Comparison of ENCODE assay signal across 29 mouse cellular contexts in the genomic region with DNA sequence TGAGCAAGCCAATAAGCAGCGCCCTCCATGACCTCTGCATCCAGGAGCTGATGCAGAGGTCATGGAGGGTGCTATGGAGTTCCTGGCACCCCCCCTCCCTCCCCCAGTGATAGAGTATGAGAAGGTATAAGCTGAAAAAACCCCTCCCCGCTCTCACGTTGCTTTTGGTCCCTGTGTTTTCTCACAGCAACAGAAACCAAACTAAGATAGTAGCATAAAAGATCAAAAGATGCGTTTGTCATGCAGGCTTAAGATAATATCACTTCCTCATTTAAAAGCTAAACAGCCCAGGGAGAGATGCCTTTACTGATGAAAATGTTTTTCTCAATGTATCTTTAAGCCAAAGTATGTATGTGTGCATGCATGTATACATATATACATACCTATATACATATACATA. TPM values are rescaled to one million over a fixed set of nuclear protein-coding genes. Genes with fewer than 3 reads are reported as not detected.
DNase-seq lines count a peak whose midpoint lies in the region; ATAC-seq and TF ChIP-seq lines count a peak whose summit lies in the region.
"Had no signal": no experiment of that assay in that cellular context is flagged by ENCODE, and none has a peak within 500 bp of the region (broad histone marks: within the 10 kb centered on the region; RNA-seq: fewer than 3 reads in every experiment).

No protein-coding gene starts in this region.

- TF ChIP-seq CTCF in midbrain, postnatal 0 days (IDR thresholded peaks at IDR 0.05), result no peak
- no peak for TF ChIP-seq CTCF in ES-Bruce4 (IDR thresholded peaks at IDR 0.05; ENCODE audit: low read depth, low read length)

- H3K9ac ChIP-seq in midbrain, embryonic 11.5 days (ENCODE audit: low read length), result no peak overlapping the region
- no peak overlapping the region for H3K9ac ChIP-seq in midbrain, postnatal 0 days (replicated peaks; ENCODE audit: low read length, poor library complexity, severe bottlenecking)
- peak overlapping the region; percentile 52; the same call in 1 of the 2 replicates for H3K9ac ChIP-seq in ES-Bruce4 (ENCODE audit: low read depth, poor library complexity, severe bottlenecking)
- no peak overlapping the region for H3K9ac ChIP-seq in kidney, embryonic 14.5 days (ENCODE audit: low read depth, low read length)
- H3K9ac ChIP-seq: embryonic facial prominence, embryonic 15.5 days; forebrain, embryonic 13.5 days; heart, embryonic 13.5 days; limb, embryonic 12.5 days; liver, embryonic 15.5 days; lung, embryonic 14.5 days; midbrain, embryonic 15.5 days; neural tube, embryonic 13.5 days had no signal

- ATAC-seq in midbrain, embryonic 11.5 days (ENCODE audit: low FRiP score), result no peak
- ATAC-seq in midbrain, postnatal 0 days (ENCODE audit: low FRiP score), result no peak
- peak; percentile 78 for ATAC-seq in activated CD4-positive, CD25-positive, alpha-beta regulatory T cell, adult 4 months
- ATAC-seq in kidney, embryonic 14.5 days (ENCODE audit: low FRiP score, low TSS enrichment), result no peak
- ATAC-seq: forebrain, embryonic 13.5 days; hindbrain, embryonic 16.5 days; intestine, embryonic 16.5 days; midbrain, embryonic 15.5 days had no signal

- no peaks in the 10 kb centered on the region for H3K9me3 ChIP-seq in midbrain, embryonic 11.5 days (ENCODE audit: control insufficient read depth, low read length)
- H3K9me3 ChIP-seq in midbrain, postnatal 0 days (ENCODE audit: low read length), result no peaks in the 10 kb centered on the region
- no peaks in the 10 kb centered on the region; the same call in 1 of the 2 replicates for H3K9me3 ChIP-seq in ES-Bruce4 (replicated peaks; ENCODE audit: control insufficient read depth, insufficient read depth, low read length, poor library complexity, severe bottlenecking)
- H3K9me3 ChIP-seq in kidney, embryonic 14.5 days (ENCODE audit: control insufficient read depth, low read length), result no peaks in the 10 kb centered on the region
- H3K9me3 ChIP-seq: embryonic facial prominence, embryonic 10.5 days; embryonic facial prominence, embryonic 15.5 days; forebrain, embryonic 13.5 days; heart, embryonic 13.5 days; hindbrain, embryonic 10.5 days; limb, embryonic 12.5 days; liver, embryonic 15.5 days; midbrain, embryonic 15.5 days; neural tube, embryonic 13.5 days had no signal

- TF ChIP-seq POLR2A in ES-Bruce4 (IDR thresholded peaks at IDR 0.05; ENCODE audit: insufficient read depth, low read length), result no peak

- WGBS in midbrain, embryonic 11.5 days, result 81% methylated on average over 4 of the region's 4 CpGs
- 73% methylated on average over 4 of the region's 4 CpGs for WGBS in midbrain, postnatal 0 days
- WGBS in kidney, embryonic 14.5 days, result 73% methylated on average over 4 of the region's 4 CpGs

- TF ChIP-seq EP300 in ES-Bruce4 (IDR thresholded peaks at IDR 0.05; ENCODE audit: insufficient read depth, low read depth, low read length), result no peak

- no peaks in the 10 kb centered on the region for H3K27me3 ChIP-seq in midbrain, embryonic 11.5 days (ENCODE audit: control insufficient read depth, insufficient read depth, low read length)
- H3K27me3 ChIP-seq in midbrain, postnatal 0 days (ENCODE audit: insufficient read depth, low read length), result no peaks in the 10 kb centered on the region
- no peaks in the 10 kb centered on the region for H3K27me3 ChIP-seq in ES-Bruce4 (ENCODE audit: control insufficient read depth, insufficient read depth, low read length, poor library complexity, severe bottlenecking)
- H3K27me3 ChIP-seq in kidney, embryonic 14.5 days (ENCODE audit: control insufficient read depth, insufficient read depth, low read length), result no peaks in the 10 kb centered on the region
- H3K27me3 ChIP-seq: embryonic facial prominence, embryonic 15.5 days; forebrain, embryonic 13.5 days; heart, embryonic 13.5 days; limb, embryonic 12.5 days; liver, embryonic 15.5 days; midbrain, embryonic 15.5 days; neural tube, embryonic 13.5 days had no signal

- H3K4me2 ChIP-seq in midbrain, embryonic 11.5 days, result no peak overlapping the region
- no peak overlapping the region for H3K4me2 ChIP-seq in midbrain, postnatal 0 days (ENCODE audit: low read depth, low read length, poor library complexity, severe bottlenecking)
- no peak overlapping the region for H3K4me2 ChIP-seq in kidney, embryonic 14.5 days (replicated peaks; ENCODE audit: low read depth, low read length)
- H3K4me2 ChIP-seq: embryonic facial prominence, embryonic 15.5 days; forebrain, embryonic 13.5 days; heart, embryonic 13.5 days; limb, embryonic 12.5 days; liver, embryonic 15.5 days; lung, embryonic 14.5 days; midbrain, embryonic 15.5 days; neural tube, embryonic 13.5 days had no signal

- intact Hi-C loops in left cerebral cortex, postnatal 25 days (cut with DNase I), result no loop called here

- H3K27ac ChIP-seq in midbrain, embryonic 11.5 days (ENCODE audit: low read depth, low read length), result no peak overlapping the region
- H3K27ac ChIP-seq in midbrain, postnatal 0 days (ENCODE audit: low read depth, low read length), result no peak overlapping the region
- peak overlapping the region; percentile 86 for H3K27ac ChIP-seq in ES-Bruce4 (ENCODE audit: insufficient read depth, low read length)
- no peak overlapping the region for H3K27ac ChIP-seq in kidney, embryonic 14.5 days (ENCODE audit: low read depth, low read length)
- H3K27ac ChIP-seq: embryonic facial prominence, embryonic 10.5 days; embryonic facial prominence, embryonic 15.5 days; forebrain, embryonic 13.5 days; heart, embryonic 13.5 days; hindbrain, embryonic 10.5 days; limb, embryonic 12.5 days; midbrain, embryonic 15.5 days; neural tube, embryonic 13.5 days had no signal

- no peaks in the 10 kb centered on the region for H3K4me1 ChIP-seq in midbrain, embryonic 11.5 days (ENCODE audit: control insufficient read depth, insufficient read depth, low read length)
- no peaks in the 10 kb centered on the region for H3K4me1 ChIP-seq in midbrain, postnatal 0 days (ENCODE audit: insufficient read depth, low read length)
- peaks cover 9% of the 10 kb centered on the region for H3K4me1 ChIP-seq in ES-Bruce4 (ENCODE audit: control insufficient read depth, insufficient read depth, low read length)
- H3K4me1 ChIP-seq in kidney, embryonic 14.5 days (ENCODE audit: control insufficient read depth, insufficient read depth, low read length), result no peaks in the 10 kb centered on the region
- H3K4me1 ChIP-seq: embryonic facial prominence, embryonic 15.5 days; forebrain, embryonic 13.5 days; heart, embryonic 13.5 days; limb, embryonic 12.5 days; midbrain, embryonic 15.5 days; neural tube, embryonic 13.5 days had no signal

- no peak overlapping the region for H3K4me3 ChIP-seq in midbrain, embryonic 11.5 days (ENCODE audit: low read depth, low read length)
- no peak overlapping the region for H3K4me3 ChIP-seq in midbrain, postnatal 0 days (ENCODE audit: low read depth, low read length)
- H3K4me3 ChIP-seq in ES-Bruce4 (ENCODE audit: low read depth, low read length), result no peak overlapping the region
- H3K4me3 ChIP-seq in kidney, embryonic 14.5 days (ENCODE audit: low read length), result no peak overlapping the region
- H3K4me3 ChIP-seq: embryonic facial prominence, embryonic 10.5 days; embryonic facial prominence, embryonic 15.5 days; forebrain, embryonic 13.5 days; heart, embryonic 13.5 days; hindbrain, embryonic 10.5 days; limb, embryonic 12.5 days; liver, embryonic 15.5 days; midbrain, embryonic 15.5 days; neural tube, embryonic 13.5 days had no signal

- H3K36me3 ChIP-seq in midbrain, embryonic 11.5 days (ENCODE audit: control insufficient read depth, insufficient read depth, low read length), result no peaks in the 10 kb centered on the region
- H3K36me3 ChIP-seq in midbrain, postnatal 0 days (ENCODE audit: insufficient read depth, low read length), result no peaks in the 10 kb centered on the region
- H3K36me3 ChIP-seq in ES-Bruce4 (ENCODE audit: control insufficient read depth, insufficient read depth, low read length, poor library complexity, severe bottlenecking), result no peaks in the 10 kb centered on the region
- no peaks in the 10 kb centered on the region for H3K36me3 ChIP-seq in kidney, embryonic 14.5 days (ENCODE audit: control insufficient read depth, insufficient read depth, low read length)
- H3K36me3 ChIP-seq: embryonic facial prominence, embryonic 10.5 days; embryonic facial prominence, embryonic 15.5 days; heart, embryonic 13.5 days; hindbrain, embryonic 10.5 days; limb, embryonic 12.5 days; liver, embryonic 15.5 days; midbrain, embryonic 15.5 days; neural tube, embryonic 13.5 days had no signal

- DNase-seq in midbrain, embryonic 11.5 days (ENCODE audit: low spot score, missing footprints), result peak; percentile 26
- DNase-seq in midbrain, postnatal 0 days (ENCODE audit: low spot score), result no peak
- no peak for DNase-seq in adrenal gland, adult 8-10 months
- no peak for DNase-seq in left cerebral cortex, postnatal 25 days (ENCODE audit: low spot score in 2 of 2)
- DNase-seq: adrenal gland, postnatal 25 days; cerebellum, adult 2 months; cerebellum, postnatal 14 days; gastrocnemius, postnatal 10 days; heart, postnatal 10 days; kidney, adult 8-10 months; kidney, postnatal 10 days; lung, embryonic 14.5 days; lung, postnatal 14 days had no signal

RNA-seq across cellular contexts. Expression of gene Osm, which starts 10.4 kb away (rescaled TPM):
- not detected in 2 replicates for polyA plus RNA-seq in midbrain, embryonic 11.5 days (2014; fragmentation: Nextera tagmentation; extraction: Ambion mirVana)
- total RNA-seq in midbrain, postnatal 0 days (2014; rRNA removed), result 0.16 TPM in 1 of 2 replicates, not detected in the other
- 0.10 and 0.14 TPM in 2 replicates for polyA plus RNA-seq in midbrain, postnatal 0 days (2015; fragmentation: Nextera tagmentation; extraction: Ambion mirVana)
- 0.52 and 0.88 TPM in 2 replicates for polyA plus RNA-seq in ES-Bruce4 (2011; ENCODE audit: insufficient read depth, insufficient read length, low read depth, missing spikeins)
- 10 to 100 TPM; 18.0 to 19.8 TPM for polyA plus RNA-seq in activated CD4-positive, CD25-positive, alpha-beta regulatory T cell, adult 4 months (2017; shearing (Covaris generic))
- under 1 TPM in 2 of 4 experiments, not detected in 2; 0.24 to 0.25 TPM for total RNA-seq in adrenal gland, adult 8-10 months (2022)
- not detected in 2 replicates for polyA plus RNA-seq in kidney, embryonic 14.5 days (2014; fragmentation: Nextera tagmentation; extraction: Ambion mirVana)
- under 1 TPM in 1 of 2 experiments, not detected in 1; 0.16 TPM for total RNA-seq in left cerebral cortex, postnatal 25 days (2021)
- total RNA-seq: adrenal gland, postnatal 25 days; gastrocnemius, postnatal 10 days; heart, postnatal 10 days; left cerebral cortex, postnatal 10 days; liver, adult 2 months had no signal
- polyA plus RNA-seq: embryonic facial prominence, embryonic 10.5 days; forebrain, embryonic 13.5 days; heart, embryonic 13.5 days; hindbrain, embryonic 16.5 days; limb, embryonic 12.5 days; liver, adult 2 months; lung, embryonic 14.5 days; neural tube, embryonic 13.5 days had no signal

RNA-seq across cellular contexts. Expression of gene Lif, which starts 10.7 kb away (rescaled TPM):
- not detected in 2 replicates for polyA plus RNA-seq in midbrain, embryonic 11.5 days (2014; fragmentation: Nextera tagmentation; extraction: Ambion mirVana)
- 0.05 TPM in 2 replicates for total RNA-seq in midbrain, postnatal 0 days (2014; rRNA removed)
- polyA plus RNA-seq in midbrain, postnatal 0 days (2015; fragmentation: Nextera tagmentation; extraction: Ambion mirVana), result 0.05 TPM in 1 of 2 replicates, not detected in the other
- polyA plus RNA-seq in ES-Bruce4 (2011; ENCODE audit: insufficient read depth, insufficient read length, low read depth, missing spikeins), result 12.1 and 13.3 TPM in 2 replicates
- 1 to 10 TPM; 2.9 to 6.6 TPM for polyA plus RNA-seq in activated CD4-positive, CD25-positive, alpha-beta regulatory T cell, adult 4 months (2017; shearing (Covaris generic))
- total RNA-seq in adrenal gland, adult 8-10 months (2022), result 1 to 10 TPM in 1 of 4 experiments, under 1 TPM in 2, not detected in 1; 0.15 to 1.0 (median 0.34) TPM
- polyA plus RNA-seq in kidney, embryonic 14.5 days (2014; fragmentation: Nextera tagmentation; extraction: Ambion mirVana), result not detected in 2 replicates
- under 1 TPM; 0.23 to 0.25 TPM for total RNA-seq in left cerebral cortex, postnatal 25 days (2021)
- total RNA-seq: liver, adult 2 months had no signal
- polyA plus RNA-seq: liver, embryonic 15.5 days; midbrain, embryonic 15.5 days; neural tube, embryonic 13.5 days had no signal

RNA-seq across cellular contexts. Expression of gene Castor1, which starts 28.6 kb away (rescaled TPM):
- 2.5 and 2.7 TPM in 2 replicates for polyA plus RNA-seq in midbrain, embryonic 11.5 days (2014; fragmentation: Nextera tagmentation; extraction: Ambion mirVana)
- total RNA-seq in midbrain, postnatal 0 days (2014; rRNA removed), result 9.7 and 10.6 TPM in 2 replicates
- 4.9 and 7.5 TPM in 2 replicates for polyA plus RNA-seq in midbrain, postnatal 0 days (2015; fragmentation: Nextera tagmentation; extraction: Ambion mirVana)
- 29.6 and 35.2 TPM in 2 replicates for polyA plus RNA-seq in ES-Bruce4 (2011; ENCODE audit: insufficient read depth, insufficient read length, low read depth, missing spikeins)
- 10 to 100 TPM; 37.5 to 42.0 TPM for polyA plus RNA-seq in activated CD4-positive, CD25-positive, alpha-beta regulatory T cell, adult 4 months (2017; shearing (Covaris generic))
- 1 to 10 TPM; 3.1 to 6.1 (median 4.2) TPM for total RNA-seq in adrenal gland, adult 8-10 months (2022)
- polyA plus RNA-seq in kidney, embryonic 14.5 days (2014; fragmentation: Nextera tagmentation; extraction: Ambion mirVana), result 2.7 and 5.3 TPM in 2 replicates
- 1 to 10 TPM; 3.9 to 6.1 TPM for total RNA-seq in left cerebral cortex, postnatal 25 days (2021)

Comparison
In these comparisons a context has a peak if more than half of its experiments do, and no peak if none do; other contexts are left out.
1. RNA of gene Osm, which starts 10.4 kb away (polyA plus RNA-seq): 18.0 to 19.8 TPM in activated CD4-positive, CD25-positive, alpha-beta regulatory T cell, adult 4 months; 0.52 to 0.88 TPM in ES-Bruce4, 0.10 to 0.14 TPM in midbrain, postnatal 0 days, not detected in midbrain, embryonic 11.5 days and not detected in kidney, embryonic 14.5 days; every median in the first group is over 10 times any median in the second.